Mouse (Mus musculus) erythroblast, embryonic 14.5 days (primary cell): ENCODE data around the gene Myh10.

Experiments
- GATA1 ChIP-seq: IDR thresholded peaks from 2 replicates; pipeline ENCODE4 v1.6.1; 2012; ENCODE audit warnings: low read length, inconsistent platforms, mixed read lengths
- TAL1 ChIP-seq: IDR thresholded peaks from 3 replicates; pipeline ENCODE4 v1.6.1; 2012; ENCODE audit warnings: low read length, inconsistent platforms, mixed read lengths

DNA sequence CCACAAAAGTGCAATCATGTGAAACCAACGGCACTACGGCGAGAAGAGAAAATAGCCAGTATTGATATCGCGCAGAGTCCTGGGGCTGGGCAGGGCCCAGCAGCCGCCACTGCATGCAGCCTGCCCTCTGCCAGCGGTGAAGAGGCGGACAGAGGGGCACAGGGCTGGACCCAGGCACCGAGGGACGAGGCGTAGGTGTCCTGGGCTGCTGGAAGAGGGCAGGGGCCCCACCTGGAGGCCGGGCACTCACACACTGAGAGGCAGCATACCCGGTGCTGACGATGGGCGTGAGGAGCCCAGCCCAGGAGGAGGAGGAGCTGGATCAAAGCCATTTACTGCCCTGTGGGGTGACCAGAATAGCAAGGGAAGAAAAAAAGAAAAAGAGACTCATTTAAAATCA is 131.0 kb downstream of the Myh10 start:
- TF ChIP-seq GATA1 (no peak), TAL1 (no peak)
